Mouse (Mus musculus) stomach, postnatal 0 days (tissue): ENCODE measurements around the gene Mtfmt.

Experiments
- CTCF ChIP-seq: IDR thresholded peaks from 2 replicates; pipeline ENCODE4 v1.5.1; 2016; ENCODE audit warnings: antibody characterized with exemption, low read depth, mild to moderate bottlenecking, moderate library complexity
- EP300 ChIP-seq: optimal IDR thresholded peaks from 2 replicates; pipeline ENCODE3; 2016; ENCODE audit warnings: antibody characterized with exemption

GRCm38 (mm10) chr9:65458975-65459374 lies 23.4 kb downstream of the Mtfmt start:
- TF ChIP-seq CTCF (no peak), EP300 (no peak)
